Mouse (Mus musculus) brown adipose tissue, adult 24 weeks (tissue): Measurements from ENCODE around the gene Cth. TPM values are rescaled to one million over a fixed set of nuclear protein-coding genes. Genes with fewer than 3 reads are reported as not detected.

Experiments used
- H3K27ac ChIP-seq: fragments of 200-500 bp; replicated peaks from 2 replicates; pipeline ENCODE4 v1.5.1; 2012; ENCODE audit warnings: low read depth, mild to moderate bottlenecking, low read length
- H3K4me1 ChIP-seq: fragments of 200-500 bp; 2 replicates; pipeline ENCODE4 v1.6.1; 2012; ENCODE audit warnings: low read length, mixed read lengths; ENCODE audit not compliant: control insufficient read depth, insufficient read depth, insufficient read length
- H3K4me3 ChIP-seq: fragments of 200-500 bp; 2 replicates; pipeline ENCODE4 v1.5.1; 2012; ENCODE audit warnings: low read depth, mild to moderate bottlenecking, low read length, moderate library complexity; ENCODE audit not compliant: insufficient read depth
- polyA plus RNA-seq: library from polyadenylated mRNA; stranded (reverse); fragments of >200 nt; gene quantifications from 2 replicates; pipeline ENCODE4 v1.2.4, GENCODE M21; 2012; ENCODE audit not compliant: missing spikeins, insufficient read depth, insufficient read length

Gene Cth
- polyA plus RNA-seq, 1 experiment = 1.5 TPM

- Histone ChIP-seq H3K27ac (no peak overlapping the region), H3K4me1 (no peaks in the 10 kb centered on the region), H3K4me3 (no peak overlapping the region)
Measured at GRCm38 (mm10) chr3:157880983-157881382, 43.9 kb downstream of the Cth start.

GRCm38 (mm10) chr3:157877847-157878246, 47.0 kb downstream of the Cth start:
- Histone ChIP-seq H3K27ac (no peak overlapping the region), H3K4me1 (no peaks in the 10 kb centered on the region), H3K4me3 (no peak overlapping the region)

- no peak overlapping the region for H3K4me3 ChIP-seq
- no peaks in the 10 kb centered on the region for H3K4me1 ChIP-seq
- H3K27ac ChIP-seq = no peak overlapping the region
Measured at GRCm38 (mm10) chr3:157876439-157877156, 48.3 kb downstream of the Cth start.

- no peak overlapping the region for H3K4me3 ChIP-seq
- no peaks in the 10 kb centered on the region for H3K4me1 ChIP-seq
- H3K27ac ChIP-seq = no peak overlapping the region
Measured at GRCm38 (mm10) chr3:157872897-157873296, 52.0 kb downstream of the Cth start.

- no peak overlapping the region for H3K27ac ChIP-seq
- no peak overlapping the region for H3K4me3 ChIP-seq
- H3K4me1 ChIP-seq = no peaks in the 10 kb centered on the region
Measured at GRCm38 (mm10) chr3:157867836-157868235, 57.0 kb downstream of the Cth start.

- H3K4me3 ChIP-seq = no peak overlapping the region
- H3K4me1 ChIP-seq = no peaks in the 10 kb centered on the region
- H3K27ac ChIP-seq = no peak overlapping the region
Measured at GRCm38 (mm10) chr3:157866251-157866650, 58.6 kb downstream of the Cth start.

- H3K4me1 ChIP-seq = no peaks in the 10 kb centered on the region
- H3K4me3 ChIP-seq = no peak overlapping the region
- no peak overlapping the region for H3K27ac ChIP-seq
Measured at GRCm38 (mm10) chr3:157865848-157866247, 59.0 kb downstream of the Cth start.

- no peak overlapping the region for H3K27ac ChIP-seq
- no peak overlapping the region for H3K4me3 ChIP-seq
- no peaks in the 10 kb centered on the region for H3K4me1 ChIP-seq
Measured at GRCm38 (mm10) chr3:157865431-157865830, 59.4 kb downstream of the Cth start.

GRCm38 (mm10) chr3:157852806-157853205, 72.1 kb downstream of the Cth start:
- Histone ChIP-seq H3K27ac (no peak overlapping the region), H3K4me3 (no peak overlapping the region), H3K4me1 (no peaks in the 10 kb centered on the region)

- no peaks in the 10 kb centered on the region for H3K4me1 ChIP-seq
- H3K4me3 ChIP-seq = no peak overlapping the region
- no peak overlapping the region for H3K27ac ChIP-seq
Measured at GRCm38 (mm10) chr3:157848503-157848902, 76.4 kb downstream of the Cth start.

- Histone ChIP-seq H3K4me1 (no peaks in the 10 kb centered on the region), H3K4me3 (no peak overlapping the region), H3K27ac (no peak overlapping the region)
Measured at GRCm38 (mm10) chr3:157847338-157848284, 77.3 kb downstream of the Cth start.

Other genes with a start within 250 kb of the Cth start
- gene Ankrd13c, start 22.2 kb upstream of the Cth start, polyA plus RNA-seq = 35.5 and 40.2 TPM in 2 replicates
- 84.0 and 84.9 TPM in 2 replicates for gene Srsf11, start 111.6 kb upstream of the Cth start, polyA plus RNA-seq
- gene Lrrc40, start 111.6 kb upstream of the Cth start, polyA plus RNA-seq = 12.9 and 19.0 TPM in 2 replicates